Mouse (Mus musculus) olfactory bulb, adult 2 months (tissue): Measurements from ENCODE around the gene Cyth3.

Experiments used
- CTCF ChIP-seq: fragments of 200-500 bp; IDR thresholded peaks from 2 replicates; pipeline ENCODE4 v1.5.1; 2012; ENCODE audit warnings: low read depth, mild to moderate bottlenecking, low read length, moderate library complexity; ENCODE audit not compliant: insufficient read depth
- POLR2A ChIP-seq: fragments of 200-500 bp; IDR thresholded peaks from 2 replicates; pipeline ENCODE4 v1.6.1; 2012; ENCODE audit warnings: mild to moderate bottlenecking, low read depth, low read length, moderate library complexity; ENCODE audit not compliant: insufficient read depth

GRCm38 (mm10) chr5:143683696-143684095, 61.4 kb downstream of the Cyth3 start:
- no peak for TF ChIP-seq CTCF
- no peak for TF ChIP-seq POLR2A
